ENCODE assay signal across 16 mouse cellular contexts in the genomic region with DNA sequence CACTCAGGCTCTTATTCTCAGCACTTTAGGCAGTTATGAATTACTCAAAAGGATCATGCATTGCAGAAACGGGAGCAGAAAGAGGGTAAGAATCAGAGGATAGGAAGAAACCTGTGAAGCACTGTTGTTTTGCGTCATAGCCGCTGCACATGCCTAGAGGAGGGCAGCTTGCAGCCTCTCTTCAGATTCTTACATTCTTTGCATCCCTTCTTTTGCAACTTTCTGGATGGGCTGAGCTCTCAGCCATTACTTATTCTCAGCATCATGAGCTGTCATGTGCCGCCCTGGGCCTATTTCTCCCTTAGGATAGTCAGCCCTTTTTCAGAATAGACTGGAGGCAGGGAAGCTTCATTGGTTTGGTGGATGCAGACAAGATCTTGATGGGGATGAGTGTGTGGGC.
"Had no signal": no experiment of that assay in that cellular context is flagged by ENCODE, and none has a peak within 500 bp of the region (broad histone marks: within the 10 kb centered on the region; RNA-seq: fewer than 3 reads in every experiment).

No protein-coding gene starts in this region.

- H3K9me3 ChIP-seq: neural tube, embryonic 13.5 days; neural tube, embryonic 15.5 days; stomach, embryonic 15.5 days had no signal

- H3K27me3 ChIP-seq: neural tube, embryonic 13.5 days; neural tube, embryonic 15.5 days; stomach, embryonic 15.5 days had no signal

- H3K9ac ChIP-seq: neural tube, embryonic 13.5 days; neural tube, embryonic 15.5 days; stomach, embryonic 15.5 days had no signal

- H3K4me2 ChIP-seq: neural tube, embryonic 13.5 days; neural tube, embryonic 15.5 days; stomach, embryonic 15.5 days had no signal

- H3K4me3 ChIP-seq: neural tube, embryonic 13.5 days; neural tube, embryonic 15.5 days; stomach, embryonic 15.5 days had no signal

- H3K36me3 ChIP-seq: neural tube, embryonic 13.5 days; neural tube, embryonic 15.5 days; stomach, embryonic 15.5 days had no signal

- DNase-seq: retina, postnatal 1 day; right cerebral cortex, adult 18-20 months; right cerebral cortex, postnatal 14 days; right cerebral cortex, postnatal 25 days; right cerebral cortex, postnatal 4 days; spleen, adult 18-20 months; thymus, adult 18-20 months; thymus, adult 2 months; thymus, postnatal 14 days; thymus, postnatal 25 days; thymus, postnatal 36 days; thymus, postnatal 4 days had no signal

- H3K4me1 ChIP-seq: neural tube, embryonic 13.5 days; neural tube, embryonic 15.5 days; stomach, embryonic 15.5 days had no signal

- H3K27ac ChIP-seq: neural tube, embryonic 13.5 days; neural tube, embryonic 15.5 days; stomach, embryonic 15.5 days; stomach, postnatal 0 days had no signal
